Mouse (Mus musculus) frontal cortex, adult 2 months (tissue): ENCODE results near the gene Zfp319. TPM values are rescaled to one million over a fixed set of nuclear protein-coding genes. Genes with fewer than 3 reads are reported as not detected.
A peak's percentile ranks its signal among the peaks of the same experiment; 100 is the strongest.

Experiments
- DNase-seq, 2 experiments: peaks; one replicate each; pipeline ENCODE4 v3.0.0; 2022; ENCODE audit warnings: low spot score in 1 of 2; ENCODE audit errors: extremely low spot score in 1 of 2
- polyA plus RNA-seq: library from polyadenylated mRNA; depleted of rRNA; stranded (reverse); fragments of >200 nt; gene quantifications from 2 replicates; pipeline ENCODE4 v1.2.3, GENCODE M21; 2012; rRNA removed

Zfp319 gene
- polyA plus RNA-seq, 1 experiment, result 10.6 TPM

DNA sequence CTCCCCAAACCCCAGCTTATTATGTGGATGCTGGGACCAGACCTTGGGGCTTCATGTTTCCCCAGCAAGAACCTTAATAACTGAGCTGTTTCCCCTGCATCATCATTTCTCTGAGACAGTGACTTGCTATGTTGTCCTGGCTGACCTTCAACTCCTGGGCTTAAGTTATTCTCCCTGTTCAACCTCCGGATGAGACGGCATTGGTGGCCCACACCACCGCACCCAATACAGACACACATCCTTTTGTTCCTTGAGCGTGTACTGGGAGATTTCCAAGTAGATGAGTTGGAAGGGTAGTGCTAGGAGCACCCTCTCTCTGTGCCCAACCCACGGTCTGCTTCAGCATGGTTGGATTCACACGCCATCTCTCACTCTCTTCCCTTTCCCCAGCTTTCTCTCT lies 17.9 kb downstream of the Zfp319 start:
- no peak for DNase-seq

GRCm38 (mm10) chr8:95312836-95313235 lies 18.9 kb downstream of the Zfp319 start:
- no peak for DNase-seq

DNA sequence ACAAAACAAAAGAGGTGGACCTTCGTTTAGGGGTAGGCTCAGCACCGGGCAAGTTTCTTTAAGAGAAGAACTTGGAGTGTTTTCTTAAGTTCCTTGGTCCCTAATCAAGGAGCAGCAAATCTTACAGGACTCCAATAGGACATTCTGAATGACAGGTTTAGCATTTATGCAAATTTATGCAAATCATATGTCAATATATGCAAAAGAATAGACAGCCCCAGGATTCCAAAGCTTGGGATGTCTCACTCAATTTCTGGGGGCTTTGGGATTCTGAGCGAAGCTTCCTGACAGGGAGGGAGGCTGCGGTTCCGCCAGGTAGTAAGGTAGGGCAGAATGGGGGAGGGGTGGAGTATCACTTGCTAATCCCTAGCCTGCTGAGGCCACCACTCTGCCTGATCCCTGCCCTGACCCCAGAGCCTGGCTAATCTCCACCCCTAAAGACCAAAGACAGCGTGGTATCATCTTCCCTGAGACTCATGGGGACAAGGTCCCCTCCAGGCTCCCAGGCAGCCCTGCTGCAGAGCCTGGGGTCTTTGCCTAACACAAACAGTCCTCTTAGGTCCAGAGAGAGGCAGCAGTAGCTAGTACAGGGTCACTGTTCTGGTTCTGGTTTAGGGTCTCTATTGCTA lies 21.3 kb downstream of the Zfp319 start, which contains the start of gene Tepp:
TSS of gene Tepp (plus strand) at position 225 of the 629 bp plus-strand sequence.
- DNase-seq, result no peak

GRCm38 (mm10) chr8:95306431-95306830 lies 25.3 kb downstream of the Zfp319 start, which contains the start of gene Cngb1:
Gene Cngb1 (minus strand): TSS chr8:95306585.
- DNase-seq, result no peak

DNA sequence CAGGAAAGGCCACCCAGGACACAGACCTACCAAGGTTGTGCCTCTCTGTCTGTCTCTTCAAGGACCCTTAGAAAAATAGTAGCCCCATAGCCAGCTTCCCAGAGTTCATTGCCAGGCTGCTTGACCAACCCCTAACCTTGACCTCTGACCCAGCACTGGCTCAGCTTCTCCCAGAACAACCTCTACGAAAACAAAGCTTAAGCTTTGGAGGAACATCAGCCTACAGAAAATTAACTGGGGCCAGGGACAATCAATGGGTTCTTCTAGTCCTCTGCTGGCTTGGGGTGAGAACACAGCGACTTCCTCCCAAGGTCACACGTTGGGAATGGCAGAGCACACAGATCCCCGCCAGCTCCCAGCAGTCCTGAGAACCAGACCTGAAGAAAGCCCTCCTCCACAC lies 26.2 kb downstream of the Zfp319 start:
- no peak for DNase-seq

DNA sequence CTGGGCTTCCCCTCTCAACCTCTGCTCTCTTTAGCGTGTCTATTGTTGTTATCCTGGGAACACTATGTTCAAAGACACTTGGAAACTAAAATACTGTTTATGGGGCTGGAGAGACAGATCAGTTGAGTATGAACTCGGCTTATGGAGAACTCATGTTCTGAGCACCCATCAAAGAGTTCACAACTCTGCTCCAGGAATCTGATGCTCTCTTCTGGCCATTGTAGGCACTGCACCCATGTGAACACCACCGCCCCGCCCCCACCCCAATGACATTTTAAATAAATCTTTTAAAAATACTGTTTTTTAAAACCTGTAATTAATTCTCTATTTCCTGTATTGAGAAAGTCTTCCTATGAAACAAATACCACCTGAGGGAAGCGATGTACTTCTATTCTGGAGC lies 29.3 kb downstream of the Zfp319 start:
- peak in 1 of 2 experiments; percentile 49 for DNase-seq

- no peak for DNase-seq
Measured at GRCm38 (mm10) chr8:95293891-95294290, 37.9 kb downstream of the Zfp319 start.

DNA sequence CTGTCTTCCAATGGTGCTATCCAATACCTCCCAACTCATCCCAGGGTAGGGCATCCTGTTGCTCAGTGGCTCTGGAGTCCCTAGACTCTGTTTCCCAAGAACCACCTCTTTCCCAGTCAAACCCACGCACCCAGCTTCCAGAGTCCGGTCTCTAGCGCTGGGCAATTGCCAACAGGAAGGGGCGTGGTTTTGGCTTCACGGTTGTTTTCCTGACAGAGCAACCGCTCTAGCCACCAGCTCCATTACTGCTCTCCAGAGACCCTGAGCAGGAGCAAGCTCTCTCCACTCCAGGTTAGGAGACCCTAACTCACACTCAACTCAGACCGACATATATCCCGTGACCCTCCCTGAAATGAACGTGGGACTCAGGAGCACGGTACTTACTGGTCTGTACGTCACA lies 38.6 kb downstream of the Zfp319 start:
- DNase-seq, result no peak

DNA sequence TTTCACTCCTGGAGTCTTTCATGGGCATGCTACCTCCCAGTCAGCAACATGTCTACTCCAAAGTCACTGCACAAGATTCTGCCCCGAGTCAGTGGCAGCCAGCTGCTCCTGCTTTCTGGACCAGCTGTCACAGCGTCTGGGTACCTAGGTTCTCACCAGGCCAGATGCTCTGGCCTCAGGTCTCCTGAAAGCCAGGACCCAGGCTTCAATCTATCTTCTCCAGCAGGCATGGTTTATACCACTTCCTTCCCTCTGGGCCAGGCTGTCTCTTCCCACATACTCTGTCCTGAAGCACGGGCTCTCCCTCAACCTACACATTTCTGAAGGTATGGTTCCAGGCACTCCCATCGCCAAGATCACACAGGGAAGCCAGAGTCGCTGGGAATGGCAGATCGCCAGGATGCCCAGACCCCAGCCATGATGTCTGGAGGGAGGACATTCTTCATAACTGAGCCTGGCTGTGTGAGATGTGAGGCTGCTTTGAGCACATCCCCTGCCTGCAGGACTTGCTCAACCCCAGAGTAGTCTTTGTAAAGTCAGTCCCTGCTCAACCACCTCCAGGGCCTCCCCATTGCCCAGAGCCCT lies 42.6 kb downstream of the Zfp319 start:
- no peak for DNase-seq

DNA sequence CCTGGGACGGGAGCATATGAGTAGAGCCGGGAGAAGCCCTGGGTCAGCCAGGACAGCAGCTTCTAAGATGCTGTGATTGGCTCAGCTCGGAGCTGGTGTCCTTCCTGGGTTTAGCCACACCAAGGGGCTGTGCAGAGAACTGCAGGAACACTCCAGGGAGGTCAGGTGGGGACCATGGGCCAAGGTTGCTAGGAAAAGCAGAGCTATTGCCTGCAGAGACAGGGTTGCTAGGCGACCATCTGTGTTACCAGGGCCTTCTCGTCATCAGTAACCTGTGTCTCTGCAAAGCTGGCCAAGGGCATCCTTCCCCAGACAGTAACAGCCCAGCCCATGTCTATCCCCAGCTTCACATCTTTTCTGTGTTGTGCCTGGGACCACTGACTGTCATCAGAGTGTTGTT lies 50.3 kb downstream of the Zfp319 start:
- DNase-seq, result peak in 1 of 2 experiments; percentile 22

Other genes with a start within 250 kb of the Zfp319 start
- gene Kifc3, start 129.1 kb downstream of the Zfp319 start, polyA plus RNA-seq, result 60.9 and 65.7 TPM in 2 replicates
- 0.46 and 0.78 TPM in 2 replicates for gene Cngb1, start 25.4 kb downstream of the Zfp319 start, polyA plus RNA-seq
- gene Tepp, start 21.4 kb downstream of the Zfp319 start, polyA plus RNA-seq, result 0.48 TPM in 1 of 2 replicates, not detected in the other
- 16.9 and 17.3 TPM in 2 replicates for gene Usb1, start 334 bp upstream of the Zfp319 start, polyA plus RNA-seq
- 8.4 and 9.1 TPM in 2 replicates for gene Mmp15, start 20.3 kb upstream of the Zfp319 start, polyA plus RNA-seq
- gene Cfap20, start 102.9 kb upstream of the Zfp319 start, polyA plus RNA-seq, result 106 and 108 TPM in 2 replicates
- gene Csnk2a2, start 158.1 kb upstream of the Zfp319 start, polyA plus RNA-seq, result 45.8 and 48.5 TPM in 2 replicates
- gene Ccdc113, start 202.1 kb upstream of the Zfp319 start, polyA plus RNA-seq, result 2.0 and 2.2 TPM in 2 replicates
- gene Prss54, start 244.4 kb upstream of the Zfp319 start, polyA plus RNA-seq, result 0.10 and 0.15 TPM in 2 replicates